Mouse (Mus musculus) macrophage (primary cell): ENCODE results near the gene Sik1. TPM values are rescaled to one million over a fixed set of nuclear protein-coding genes. Genes with fewer than 3 reads are reported as not detected.
"Not testable (repeated sequence)": the region's sequence is repeated elsewhere in the genome, so short reads cannot be mapped to it uniquely, and the experiment has no call there.

Source experiments
- H3K27ac ChIP-seq: fragments of 350-480 bp; formaldehyde crosslinking; 2 replicates; pipeline ENCODE4 v1.9.0; 2021
- H3K36me3 ChIP-seq: fragments of 350-480 bp; formaldehyde crosslinking; 2 replicates; pipeline ENCODE4 v1.9.0; 2021; ENCODE audit errors: inconsistent target
- H3K4me3 ChIP-seq: fragments of 350-480 bp; formaldehyde crosslinking; 2 replicates; pipeline ENCODE4 v1.9.0; 2021; ENCODE audit errors: inconsistent target
- H3K79me2 ChIP-seq: fragments of 350-480 bp; formaldehyde crosslinking; 2 replicates; pipeline ENCODE4 v1.9.0; 2021; ENCODE audit errors: inconsistent target
- WGBS: methylation state at CpG from one replicate; pipeline ENCODE4 v1.1.7; 2026; ENCODE audit warnings: inconsistent platforms; ENCODE audit not compliant: missing documents; 5-methylcytosine and 5-hydroxymethylcytosine counted together
- polyA plus RNA-seq: library from polyadenylated mRNA; stranded (reverse); fragments of 250-400 nt; gene quantifications from 3 replicates; pipeline ENCODE4 v1.2.4, GENCODE M21; 2018; ENCODE audit warnings: inconsistent platforms

The Sik1 gene
- polyA plus RNA-seq, 1 experiment from 2014 or later, result 8.6 TPM

GRCm38 (mm10) chr17:31889446-31890201 is 34.0 kb upstream of the Sik1 start:
- WGBS, result 89% methylated on average over 9 of the region's 9 CpGs
- no peaks in the 10 kb centered on the region for H3K36me3 ChIP-seq

GRCm38 (mm10) chr17:31888540-31888939 is 32.9 kb upstream of the Sik1 start:
- Histone ChIP-seq H3K27ac (no peak overlapping the region), H3K4me3 (no peak overlapping the region), H3K79me2 (no peaks in the 10 kb centered on the region), H3K36me3 (no peaks in the 10 kb centered on the region)
- WGBS, result 83% methylated on average over 6 of the region's 6 CpGs

More at GRCm38 (mm10) chr17:31889446-31890201, 34.0 kb upstream of the Sik1 start:
- H3K79me2 ChIP-seq, result no peaks in the 10 kb centered on the region
- H3K4me3 ChIP-seq, result no peak overlapping the region
- no peak overlapping the region for H3K27ac ChIP-seq

GRCm38 (mm10) chr17:31884676-31885075 is 29.1 kb upstream of the Sik1 start:
- H3K27ac ChIP-seq, H3K4me3 ChIP-seq, H3K36me3 ChIP-seq, H3K79me2 ChIP-seq: not testable (repeated sequence)
- WGBS, result 100% methylated on average over 1 of the region's 1 CpGs

- no peak overlapping the region for H3K4me3 ChIP-seq
- 97% methylated on average over 10 of the region's 10 CpGs for WGBS
- H3K79me2 ChIP-seq, result no peaks in the 10 kb centered on the region
- no peaks in the 10 kb centered on the region for H3K36me3 ChIP-seq
- H3K27ac ChIP-seq, result no peak overlapping the region
Measured at GRCm38 (mm10) chr17:31879406-31879805, 23.8 kb upstream of the Sik1 start.

- H3K79me2 ChIP-seq, result no peaks in the 10 kb centered on the region
- WGBS, result 56% methylated on average over 12 of the region's 14 CpGs
- H3K27ac ChIP-seq, result no peak overlapping the region
- no peak overlapping the region for H3K4me3 ChIP-seq
- H3K36me3 ChIP-seq, result no peaks in the 10 kb centered on the region
Measured at GRCm38 (mm10) chr17:31877650-31878141, 22.1 kb upstream of the Sik1 start.

GRCm38 (mm10) chr17:31877181-31877581 is 21.6 kb upstream of the Sik1 start:
- H3K4me3 ChIP-seq, result no peak overlapping the region
- 92% methylated on average over 4 of the region's 4 CpGs for WGBS
- no peaks in the 10 kb centered on the region for H3K36me3 ChIP-seq
- H3K27ac ChIP-seq, result no peak overlapping the region
- H3K79me2 ChIP-seq, result no peaks in the 10 kb centered on the region

GRCm38 (mm10) chr17:31876775-31877174 is 21.2 kb upstream of the Sik1 start:
- H3K79me2 ChIP-seq, result no peaks in the 10 kb centered on the region
- 97% methylated on average over 3 of the region's 3 CpGs for WGBS
- no peak overlapping the region for H3K27ac ChIP-seq
- no peak overlapping the region for H3K4me3 ChIP-seq
- no peaks in the 10 kb centered on the region for H3K36me3 ChIP-seq

GRCm38 (mm10) chr17:31875326-31875930 is 19.8 kb upstream of the Sik1 start:
- H3K79me2 ChIP-seq, result no peaks in the 10 kb centered on the region
- no peaks in the 10 kb centered on the region for H3K36me3 ChIP-seq
- WGBS, result 85% methylated on average over 10 of the region's 10 CpGs
- H3K4me3 ChIP-seq, result no peak overlapping the region
- H3K27ac ChIP-seq, result no peak overlapping the region

- WGBS, result 94% methylated on average over 12 of the region's 12 CpGs
- no peak overlapping the region for H3K27ac ChIP-seq
- H3K36me3 ChIP-seq, result no peaks in the 10 kb centered on the region
- no peak overlapping the region for H3K4me3 ChIP-seq
- H3K79me2 ChIP-seq, result no peaks in the 10 kb centered on the region
Measured at GRCm38 (mm10) chr17:31874691-31875090, 19.1 kb upstream of the Sik1 start.

GRCm38 (mm10) chr17:31873973-31874372 is 18.4 kb upstream of the Sik1 start:
- Histone ChIP-seq H3K79me2 (no peaks in the 10 kb centered on the region), H3K36me3 (no peaks in the 10 kb centered on the region), H3K4me3 (no peak overlapping the region), H3K27ac (no peak overlapping the region)
- whole genome bisulfite sequencing, result 92% methylated on average over 8 of the region's 8 CpGs

GRCm38 (mm10) chr17:31873185-31873870 is 17.7 kb upstream of the Sik1 start:
- Histone ChIP-seq H3K36me3 (no peaks in the 10 kb centered on the region), H3K79me2 (no peaks in the 10 kb centered on the region), H3K27ac (no peak overlapping the region), H3K4me3 (no peak overlapping the region)
- 52% methylated on average over 8 of the region's 8 CpGs for WGBS

GRCm38 (mm10) chr17:31872826-31873165 is 17.2 kb upstream of the Sik1 start:
- Histone ChIP-seq H3K4me3 (no peak overlapping the region), H3K79me2 (no peaks in the 10 kb centered on the region), H3K27ac (no peak overlapping the region), H3K36me3 (no peaks in the 10 kb centered on the region)
- WGBS, result 51% methylated on average over 7 of the region's 7 CpGs

- WGBS, result 69% methylated on average over 14 of the region's 14 CpGs
- H3K4me3 ChIP-seq, result no peak overlapping the region
- no peaks in the 10 kb centered on the region for H3K36me3 ChIP-seq
- H3K27ac ChIP-seq, result no peak overlapping the region
- no peaks in the 10 kb centered on the region for H3K79me2 ChIP-seq
Measured at GRCm38 (mm10) chr17:31871968-31872825, 16.6 kb upstream of the Sik1 start.

GRCm38 (mm10) chr17:31870931-31871421 is 15.4 kb upstream of the Sik1 start:
- 10% methylated on average over 13 of the region's 13 CpGs for WGBS

More at GRCm38 (mm10) chr17:31870931-31871421, 15.4 kb upstream of the Sik1 start:
- no peak overlapping the region for H3K27ac ChIP-seq
- no peaks in the 10 kb centered on the region for H3K79me2 ChIP-seq
- no peak overlapping the region for H3K4me3 ChIP-seq
- H3K36me3 ChIP-seq, result no peaks in the 10 kb centered on the region
